Mouse (Mus musculus) adrenal gland, adult 10 weeks (tissue): Measurements from ENCODE around the gene Polr2l. TPM values are rescaled to one million over a fixed set of nuclear protein-coding genes. Genes with fewer than 3 reads are reported as not detected.

Experiments used
- polyA plus RNA-seq: library from polyadenylated mRNA; stranded (reverse); fragments of 350-450 nt; fragmentation: Illumina TruSeq; extraction: RNeasy Lipid Tissue Mini Kit (QIAGEN cat#74804); gene quantifications from one replicate; pipeline ENCODE4 v1.2.3, GENCODE M21; 2014; ENCODE audit warnings: low read depth, low replicate concordance

The Polr2l gene
- polyA plus RNA-seq, result 6.1 TPM

GRCm38 (mm10) chr7:141475011-141475804 is at the start of gene Polr2l, which contains the start of gene Tspan4:
Polr2l (minus strand) TSS chr7:141475132.
Tspan4 (plus strand) TSS chr7:141475240.

GRCm38 (mm10) chr7:141467230-141468030 is 7.5 kb downstream of the Polr2l start, which contains the start of gene Cd151:
Cd151 (plus strand) TSS chr7:141467392.

GRCm38 (mm10) chr7:141460391-141461113 is 14.4 kb downstream of the Polr2l start, which contains the start of gene Cracr2b:
Cracr2b (plus strand) TSS chr7:141461094.

GRCm38 (mm10) chr7:141454967-141455551 is 19.9 kb downstream of the Polr2l start, which contains the start of gene Pnpla2:
Pnpla2 (plus strand) TSS chr7:141455198.

GRCm38 (mm10) chr7:141447110-141447991 is 27.6 kb downstream of the Polr2l start, which contains the start of gene Rplp2:
Rplp2 (plus strand) TSS chr7:141447370.

DNA sequence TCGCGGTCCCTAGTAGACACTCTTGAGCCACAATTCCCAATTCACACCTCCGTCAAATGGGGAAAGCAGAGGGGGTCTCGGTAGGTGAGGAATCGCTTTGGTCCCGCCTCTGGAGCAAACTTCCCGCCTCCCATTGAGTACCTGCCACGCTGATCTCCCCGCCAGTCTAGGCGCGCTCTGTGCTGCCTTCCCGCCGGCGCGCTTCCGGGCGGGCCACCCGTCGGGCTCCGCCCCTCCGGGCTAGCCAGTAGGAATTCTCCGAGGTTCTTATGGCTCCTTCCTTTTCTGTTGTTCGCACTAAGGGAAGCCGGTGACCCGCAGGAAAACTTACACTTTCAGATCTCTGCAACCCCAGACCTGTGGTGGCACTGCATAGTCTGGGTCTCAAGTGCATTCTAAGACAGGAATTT is 31.1 kb downstream of the Polr2l start, which contains the start of gene Pidd1:
Gene Pidd1, minus strand, starts transcription at position 198 of the 410 bp plus-strand sequence.

GRCm38 (mm10) chr7:141437178-141438120 is 37.5 kb downstream of the Polr2l start, which contains the start of gene Slc25a22:
Slc25a22 (minus strand) TSS chr7:141437892.

GRCm38 (mm10) chr7:141429310-141429709 is 45.6 kb downstream of the Polr2l start, which contains the start of gene Cend1:
Cend1 (minus strand) TSS chr7:141429491.

Other genes with a start within 250 kb of the Polr2l start
- gene Phrf1, start 246.3 kb downstream of the Polr2l start, polyA plus RNA-seq, result 17.6 TPM
- gene Irf7, start 208.7 kb downstream of the Polr2l start, polyA plus RNA-seq, result 19.8 TPM
- gene Cdhr5, start 198.3 kb downstream of the Polr2l start, polyA plus RNA-seq, result 1.3 TPM
- gene Sct, start 196.0 kb downstream of the Polr2l start, polyA plus RNA-seq, result not detected
- gene Drd4, start 183.1 kb downstream of the Polr2l start, polyA plus RNA-seq, result not detected
- 0.93 TPM for gene Deaf1, start 147.4 kb downstream of the Polr2l start, polyA plus RNA-seq
- 18.5 TPM for gene Tmem80, start 147.4 kb downstream of the Polr2l start, polyA plus RNA-seq
- not detected for gene Eps8l2, start 136.3 kb downstream of the Polr2l start, polyA plus RNA-seq
- 37.2 TPM for gene Taldo1, start 82.9 kb downstream of the Polr2l start, polyA plus RNA-seq
- gene Gatd1, start 61.0 kb downstream of the Polr2l start, polyA plus RNA-seq, result 9.3 TPM
- 1.0 TPM for gene Cend1, start 45.6 kb downstream of the Polr2l start, polyA plus RNA-seq
- 2.9 TPM for gene Slc25a22, start 37.2 kb downstream of the Polr2l start, polyA plus RNA-seq
- gene Pidd1, start 31.1 kb downstream of the Polr2l start, polyA plus RNA-seq, result 0.23 TPM
- gene Rplp2, start 27.8 kb downstream of the Polr2l start, polyA plus RNA-seq, result 10.8 TPM
- gene Pnpla2, start 19.9 kb downstream of the Polr2l start, polyA plus RNA-seq, result 15.2 TPM
- not detected for gene Cracr2b, start 14.0 kb downstream of the Polr2l start, polyA plus RNA-seq
- 96.8 TPM for gene Cd151, start 7.7 kb downstream of the Polr2l start, polyA plus RNA-seq
- gene Tspan4, start 108 bp upstream of the Polr2l start, polyA plus RNA-seq, result 1.6 TPM
- 7.0 TPM for gene Chid1, start 64.7 kb upstream of the Polr2l start, polyA plus RNA-seq
- gene Ap2a2, start 87.0 kb upstream of the Polr2l start, polyA plus RNA-seq, result 45.8 TPM
- not detected for gene Muc6, start 180.2 kb upstream of the Polr2l start, polyA plus RNA-seq
- not detected for gene Muc2, start 215.2 kb upstream of the Polr2l start, polyA plus RNA-seq